Mouse (Mus musculus) liver, adult 2 months (tissue): ENCODE measurements at regions not wholly inside any gene's neighbourhood (a gene's known extent, or its start where the extent isn't known, plus 50 kb on each side); places are given as distances from the start of the nearest gene placed in this dataset.

Experiments used
- CTCF ChIP-seq: fragments of 200-500 bp; IDR thresholded peaks from 2 replicates; pipeline ENCODE4 v1.5.1; 2011; ENCODE audit warnings: low read depth, low read length, control low read depth
- POLR2A ChIP-seq: fragments of 200-500 bp; IDR thresholded peaks from 2 replicates; pipeline ENCODE4 v1.6.1; 2011; ENCODE audit warnings: low read length, control low read depth; ENCODE audit not compliant: insufficient read depth; ENCODE audit errors: extremely low read depth

DNA sequence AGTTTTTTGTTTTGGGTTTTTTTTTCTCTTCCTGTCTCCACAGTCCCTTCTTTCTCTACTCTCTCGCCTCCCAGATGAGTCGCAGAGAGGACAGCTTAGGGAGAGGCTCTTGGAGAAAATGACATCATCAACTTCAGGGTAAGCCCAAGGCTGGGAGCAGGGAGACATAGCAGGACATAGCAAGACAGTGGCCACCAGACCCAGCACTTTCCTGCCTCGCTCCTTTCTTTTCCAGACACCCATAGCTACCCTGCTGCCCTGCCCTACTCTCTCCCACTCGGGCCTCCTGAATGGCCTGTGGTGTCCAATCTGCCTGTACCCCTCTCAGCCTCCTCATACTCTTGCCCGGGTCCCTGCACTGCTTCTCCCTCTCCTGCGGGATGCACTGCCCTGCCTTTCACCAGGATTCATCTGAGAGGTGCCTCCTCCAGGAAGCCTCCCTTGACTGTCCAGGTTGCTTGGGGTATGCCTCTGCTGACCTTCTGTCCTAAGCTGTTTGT, 133.8 kb downstream of the Hmg20a start:
- TF ChIP-seq POLR2A (no peak), CTCF (no peak)
